Comparison of ENCODE assay signal across 8 mouse cellular contexts in genomic region chr6:84061328-84061727, GRCm38 (mm10). TPM values are rescaled to one million over a fixed set of nuclear protein-coding genes. Genes with fewer than 3 reads are reported as not detected.
DNase-seq lines count a peak whose midpoint lies in the region; ATAC-seq and TF ChIP-seq lines count a peak whose summit lies in the region.

No protein-coding gene starts in this region.

- no peak overlapping the region for H3K4me3 ChIP-seq in kidney, adult 2 months (ENCODE audit: insufficient read depth, low read depth, low read length)
- H3K4me3 ChIP-seq in kidney, embryonic 15.5 days (replicated peaks), result no peak overlapping the region

- no peak overlapping the region for H3K4me2 ChIP-seq in kidney, embryonic 15.5 days

- no peak overlapping the region for H3K27ac ChIP-seq in kidney, adult 2 months (ENCODE audit: insufficient read depth, low read depth, low read length)
- no peak overlapping the region for H3K27ac ChIP-seq in kidney, embryonic 15.5 days

- peak; percentile 64 for DNase-seq in kidney, adult 2 months
- peak; percentile 22 for DNase-seq in MEL-GATA-1-ER (ENCODE audit: extremely low read depth, low read depth)
- peak; percentile 77 to 85 for DNase-seq in cerebellum, postnatal 14 days
- DNase-seq in heart, adult 9 months (ENCODE audit: low spot score in 2 of 2), result peak; percentile 44 to 54
- DNase-seq in layer of hippocampus, postnatal 10 days (ENCODE audit: low spot score in 2 of 2), result peak; percentile 74
- DNase-seq in naive thymus-derived CD4-positive, alpha-beta T cell, adult 2 months (ENCODE audit: low read depth), result peak; percentile 61
- DNase-seq in urinary bladder, postnatal 25 days (ENCODE audit: low spot score), result peak; percentile 52

- H3K9ac ChIP-seq in kidney, embryonic 15.5 days, result no peak overlapping the region

- H3K9me3 ChIP-seq in kidney, embryonic 15.5 days (replicated peaks), result no peaks in the 10 kb centered on the region

- no peaks in the 10 kb centered on the region for H3K4me1 ChIP-seq in kidney, adult 2 months (ENCODE audit: control insufficient read depth, insufficient read depth, low read length)
- no peaks in the 10 kb centered on the region for H3K4me1 ChIP-seq in kidney, embryonic 15.5 days

- TF ChIP-seq CTCF in kidney, adult 2 months (conservative IDR thresholded peaks at IDR 0.05; ENCODE audit: insufficient read depth, insufficient read length, low read depth, low read length), result peak; percentile 86

- no peak for TF ChIP-seq POLR2A in kidney, adult 2 months (IDR thresholded peaks at IDR 0.05; ENCODE audit: low read depth, low read length)

- H3K27me3 ChIP-seq in kidney, adult 2 months (replicated peaks; ENCODE audit: control insufficient read depth, insufficient read depth, low read length), result no peaks in the 10 kb centered on the region
- H3K27me3 ChIP-seq in kidney, embryonic 15.5 days, result no peaks in the 10 kb centered on the region

- H3K36me3 ChIP-seq in kidney, adult 2 months (ENCODE audit: control insufficient read depth, insufficient read depth, low read length), result no peaks in the 10 kb centered on the region
- H3K36me3 ChIP-seq in kidney, embryonic 15.5 days, result no peaks in the 10 kb centered on the region

- ATAC-seq in kidney, embryonic 15.5 days (replicated peaks; ENCODE audit: low FRiP score), result no peak

- 8% methylated on average over 5 of the region's 5 CpGs for WGBS in kidney, adult 2 months
- WGBS in kidney, embryonic 15.5 days, result 6% methylated on average over 5 of the region's 5 CpGs

RNA-seq across cellular contexts. Expression of gene Dysf, which starts 52.9 kb away (rescaled TPM):
- 20.7 and 20.8 TPM in 2 replicates for polyA plus RNA-seq in kidney, adult 2 months (2012; rRNA removed)
- 15.3 and 15.6 TPM in 2 replicates for polyA plus RNA-seq in kidney, embryonic 15.5 days (2015; fragmentation: Nextera tagmentation; extraction: Ambion mirVana)
- total RNA-seq in layer of hippocampus, postnatal 10 days (2021), result 1 to 10 TPM; 3.5 to 4.0 TPM

Comparison
In these comparisons a context has a peak if more than half of its experiments do, and no peak if none do; other contexts are left out.
1. DNase-seq: peak in every context shown above with its lines; median percentile 81 in cerebellum, postnatal 14 days; 74 in layer of hippocampus, postnatal 10 days; 64 in kidney, adult 2 months; 61 in naive thymus-derived CD4-positive, alpha-beta T cell, adult 2 months; 52 in urinary bladder, postnatal 25 days; 49 in heart, adult 9 months; 22 in MEL-GATA-1-ER.